Mouse (Mus musculus) kidney, postnatal 4 days (tissue): ENCODE measurements at regions not wholly inside any gene's neighbourhood (a gene's known extent, or its start where the extent isn't known, plus 50 kb on each side); places are given as distances from the start of the nearest gene placed in this dataset.
A peak's percentile ranks its signal among the peaks of the same experiment; 100 is the strongest.

Experiments used
- DNase-seq, 2 experiments: peaks; one replicate each; pipeline ENCODE4 v3.0.0; 2021; ENCODE audit warnings: mixed read lengths in 2 of 2

- no peak for DNase-seq
Measured at GRCm38 (mm10) chr3:48911758-48912157, 845.4 kb downstream of the Pcdh18 start.

DNA sequence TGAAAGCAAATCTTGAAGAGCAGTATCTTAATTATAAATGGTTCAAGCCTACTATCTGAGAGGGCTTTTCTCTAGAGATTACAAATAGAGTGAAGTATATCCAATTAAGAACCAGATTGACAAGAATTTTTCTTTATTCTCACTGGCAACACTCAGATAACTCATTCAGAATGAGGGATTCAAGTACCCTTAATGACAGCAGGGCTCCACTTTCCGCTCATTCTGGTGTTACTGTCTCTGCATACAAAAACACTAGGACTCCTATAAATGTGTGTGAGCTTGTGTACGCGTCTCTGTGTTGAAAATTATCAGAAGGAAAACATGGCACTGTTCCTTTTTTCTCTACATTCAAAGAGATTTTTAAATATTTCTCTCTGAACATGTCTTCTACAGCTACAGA lies 866.7 kb downstream of the Pcdh18 start:
- no peak for DNase-seq

GRCm38 (mm10) chr3:48887885-48888284 lies 869.2 kb downstream of the Pcdh18 start:
- DNase-seq = no peak

- DNase-seq = no peak
Measured at GRCm38 (mm10) chr3:48869527-48869926, 887.6 kb downstream of the Pcdh18 start.

DNA sequence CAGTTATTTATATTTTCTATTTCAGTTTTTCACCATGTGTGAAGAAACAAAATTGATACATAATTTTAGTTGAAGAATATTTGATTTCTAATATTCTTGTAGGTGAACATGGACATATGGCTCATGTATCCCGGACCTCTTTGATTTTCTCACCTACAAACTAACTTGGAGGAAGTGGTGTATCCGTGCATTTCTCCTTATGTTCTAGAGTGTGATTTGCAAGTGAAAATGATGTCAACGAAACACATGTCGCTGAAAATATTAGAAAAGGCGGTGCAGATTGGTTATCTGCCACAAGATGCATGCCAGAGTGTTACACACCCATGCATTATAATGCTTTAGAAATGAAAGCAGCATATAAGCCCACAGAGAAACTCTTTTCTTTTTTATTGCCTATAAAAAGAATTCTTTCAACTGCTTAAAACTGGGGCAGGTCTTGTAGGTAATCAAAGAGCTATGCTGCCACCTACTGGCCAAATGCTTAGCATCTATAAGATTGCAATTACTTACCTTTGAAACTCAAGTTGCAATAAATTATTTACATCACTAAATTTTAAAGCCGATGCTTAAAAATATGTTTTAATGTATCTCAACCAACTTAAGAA lies 911.0 kb downstream of the Pcdh18 start:
- DNase-seq = peak; percentile 77

DNA sequence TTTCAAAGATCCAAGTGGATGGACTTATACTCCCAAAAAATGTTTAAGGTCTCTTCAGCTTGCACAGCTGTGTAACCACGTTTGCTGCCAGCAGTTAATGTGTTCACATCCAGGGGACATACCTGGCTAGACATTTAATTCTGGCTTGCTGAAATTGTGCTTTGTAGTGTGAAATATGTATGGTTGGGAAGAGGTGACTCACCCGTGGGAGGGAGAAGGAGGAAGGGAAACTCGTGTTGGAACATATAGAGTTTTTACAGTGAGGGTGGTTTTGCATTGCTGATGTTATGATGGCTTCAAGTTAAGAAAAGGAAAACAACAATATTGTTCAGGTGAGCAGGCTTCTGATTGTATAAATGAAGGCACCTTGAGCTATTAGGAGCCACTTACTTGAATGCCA lies 916.4 kb downstream of the Pcdh18 start:
- DNase-seq = no peak

- no peak for DNase-seq
Measured at GRCm38 (mm10) chr3:48823360-48823759, 933.8 kb downstream of the Pcdh18 start.

DNA sequence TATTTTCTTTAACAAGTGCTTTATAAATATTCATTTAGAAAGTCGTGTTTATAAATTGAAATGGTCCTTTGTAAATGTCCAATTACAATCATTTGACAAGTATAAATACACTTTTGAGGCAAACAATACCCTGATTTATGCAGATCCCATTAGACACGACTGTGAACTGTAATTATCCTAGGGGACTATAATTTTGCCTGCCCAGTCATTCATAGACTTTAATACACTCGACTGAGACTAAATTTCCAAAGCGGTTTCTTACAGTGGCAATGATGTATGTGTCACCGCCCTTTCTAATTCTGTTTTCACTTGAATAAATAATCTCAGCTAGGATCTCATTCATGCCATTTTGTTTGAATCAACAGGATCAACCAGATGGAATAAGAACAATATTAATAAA lies 952.7 kb downstream of the Pcdh18 start:
- DNase-seq = no peak

- no peak for DNase-seq
Measured at GRCm38 (mm10) chr3:48771709-48772108, 985.4 kb downstream of the Pcdh18 start.
